Mouse (Mus musculus): ENCODE measurements around the gene Mapkbp1.

- TF ChIP-seq CTCF (IDR thresholded peaks at IDR 0.05; ENCODE audit: control insufficient read depth, insufficient read depth, insufficient read length) (no peak), USF1 (IDR thresholded peaks at IDR 0.05; ENCODE audit: low read depth) (no peak), MYOD1 (IDR thresholded peaks at IDR 0.05; ENCODE audit: control insufficient read depth, insufficient read length, low read depth) (no peak), FOSL1 (IDR thresholded peaks at IDR 0.05; ENCODE audit: insufficient read depth, low read length, poor library complexity, severe bottlenecking) (no peak)
Observed at GRCm38 (mm10) chr2:120066224-120066623, 93.7 kb downstream of the Mapkbp1 start.

Measured in C2C12 (cell line).